Mouse (Mus musculus) thymus, postnatal 36 days (tissue): ENCODE measurements around the gene Adm.
"Not testable (repeated sequence)": the region's sequence is repeated elsewhere in the genome, so short reads cannot be mapped to it uniquely, and the experiment has no call there.

ENCODE experiments used
- DNase-seq, 2 experiments: peaks; one replicate each; pipeline ENCODE4 v3.0.0; 2022; ENCODE audit warnings: mixed read lengths in 2 of 2

Adm gene

DNA sequence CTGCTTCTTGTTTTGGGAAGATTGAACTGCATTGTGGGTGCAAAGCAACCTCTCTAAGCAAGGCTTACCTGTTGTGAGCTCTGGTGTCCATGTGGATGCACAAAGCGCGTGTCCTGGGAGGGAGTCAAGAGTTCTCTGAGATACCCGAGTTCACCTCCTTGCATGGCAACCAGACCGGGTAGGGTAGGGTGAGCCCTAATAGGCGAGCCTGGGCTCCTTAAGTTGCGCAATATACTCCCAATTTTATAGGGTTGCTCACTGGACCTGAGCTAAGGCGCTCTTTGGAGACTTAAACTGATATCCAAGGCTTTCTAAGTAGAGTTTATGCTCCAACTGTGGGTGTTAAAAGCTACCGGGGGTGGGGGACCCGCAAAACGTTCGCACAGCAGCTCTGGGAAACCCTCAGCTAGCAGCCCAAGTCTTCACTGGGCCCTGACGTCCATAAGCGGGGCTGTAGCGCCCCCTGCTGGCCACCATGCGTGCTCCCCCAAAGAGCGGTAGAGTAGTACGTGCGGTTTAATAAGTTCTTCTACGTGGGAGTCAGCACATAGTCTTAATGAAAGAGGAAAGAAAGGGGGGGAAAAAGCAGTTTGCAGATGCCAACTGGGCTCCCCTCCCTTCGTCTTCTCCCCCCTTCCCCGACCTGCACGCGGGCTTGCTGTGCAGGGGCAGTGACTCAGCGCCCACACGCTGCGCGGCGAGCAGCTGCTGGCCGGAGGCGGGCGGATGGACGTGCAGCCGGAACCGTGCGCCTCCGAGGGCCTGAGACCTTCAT, 2.6 kb downstream of the Adm start:
- peak; percentile 73 to 75 for DNase-seq

DNA sequence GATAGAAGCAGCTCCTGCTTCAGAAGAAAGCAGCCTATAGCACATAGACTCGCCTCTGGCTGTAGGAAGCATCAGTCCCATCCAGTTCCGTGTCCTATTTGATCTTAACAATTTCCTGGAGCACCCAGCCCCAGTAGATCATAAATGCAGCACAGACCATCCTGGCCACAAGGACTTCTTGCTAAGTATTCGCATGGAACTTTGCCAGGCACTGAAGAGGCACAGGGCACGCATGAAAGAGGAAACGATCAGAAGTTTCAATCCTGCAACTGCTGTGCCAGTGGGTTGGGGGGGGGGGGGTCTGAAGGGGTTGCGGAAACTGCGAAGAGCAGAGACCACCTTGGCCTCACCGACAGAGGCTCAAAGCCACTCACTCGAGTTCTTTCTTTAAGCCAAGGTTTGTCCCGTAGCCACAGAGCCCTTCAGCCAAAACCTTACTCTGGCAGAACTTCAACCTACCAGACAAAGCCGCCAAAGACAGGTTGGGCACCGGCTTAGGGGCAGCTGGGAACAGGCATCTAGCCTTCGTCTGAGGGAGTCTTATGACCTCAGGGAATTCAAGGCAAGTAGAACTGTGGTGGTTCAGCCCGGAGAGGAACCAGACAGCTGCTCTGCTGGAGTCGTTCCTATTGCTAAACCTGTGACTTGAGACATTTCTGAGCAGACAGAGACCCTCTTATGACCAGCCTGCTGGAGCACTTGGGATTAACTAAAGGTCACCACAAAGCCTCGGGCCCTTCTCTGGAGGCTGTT, 3.9 kb downstream of the Adm start:
- no peak for DNase-seq

DNA sequence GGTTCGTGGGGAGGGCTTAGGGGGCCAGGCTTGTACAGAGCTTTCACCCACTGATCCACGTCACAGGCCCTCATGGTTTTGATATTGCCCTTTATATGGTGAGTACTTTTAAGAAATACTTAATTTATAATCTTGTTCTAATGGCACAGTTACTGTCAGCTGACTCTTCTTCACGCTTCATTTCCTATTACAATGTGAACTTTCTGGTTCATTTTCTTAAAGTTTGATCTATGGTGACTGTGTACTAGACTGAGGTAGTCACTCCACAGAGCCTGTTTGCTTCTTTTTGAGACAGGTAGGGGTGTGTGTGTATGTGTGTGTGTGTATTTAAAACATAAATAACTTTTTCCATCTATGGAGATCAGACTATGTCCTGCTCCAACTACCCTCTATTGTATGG, 8.5 kb downstream of the Adm start:
- no peak for DNase-seq

DNA sequence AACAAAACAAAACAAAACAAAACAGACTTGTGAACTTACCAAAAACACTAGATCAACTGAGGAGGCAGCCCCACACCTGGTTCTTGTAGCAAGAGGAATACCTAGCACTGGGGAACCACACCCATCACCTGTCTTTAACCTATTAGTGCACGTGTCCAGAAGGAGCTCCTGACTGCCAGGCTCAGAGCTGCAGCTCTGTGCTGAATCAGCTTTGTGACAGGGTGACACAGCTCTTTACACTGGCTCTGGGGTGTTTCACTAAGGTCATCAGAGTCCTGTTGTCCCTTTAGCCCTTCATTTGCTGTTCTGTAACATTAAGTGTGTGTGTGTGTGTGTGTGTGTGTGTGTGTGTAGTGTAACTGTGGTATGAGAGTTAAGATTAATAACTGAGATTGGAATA, 9.1 kb downstream of the Adm start:
- DNase-seq, result no peak

DNA sequence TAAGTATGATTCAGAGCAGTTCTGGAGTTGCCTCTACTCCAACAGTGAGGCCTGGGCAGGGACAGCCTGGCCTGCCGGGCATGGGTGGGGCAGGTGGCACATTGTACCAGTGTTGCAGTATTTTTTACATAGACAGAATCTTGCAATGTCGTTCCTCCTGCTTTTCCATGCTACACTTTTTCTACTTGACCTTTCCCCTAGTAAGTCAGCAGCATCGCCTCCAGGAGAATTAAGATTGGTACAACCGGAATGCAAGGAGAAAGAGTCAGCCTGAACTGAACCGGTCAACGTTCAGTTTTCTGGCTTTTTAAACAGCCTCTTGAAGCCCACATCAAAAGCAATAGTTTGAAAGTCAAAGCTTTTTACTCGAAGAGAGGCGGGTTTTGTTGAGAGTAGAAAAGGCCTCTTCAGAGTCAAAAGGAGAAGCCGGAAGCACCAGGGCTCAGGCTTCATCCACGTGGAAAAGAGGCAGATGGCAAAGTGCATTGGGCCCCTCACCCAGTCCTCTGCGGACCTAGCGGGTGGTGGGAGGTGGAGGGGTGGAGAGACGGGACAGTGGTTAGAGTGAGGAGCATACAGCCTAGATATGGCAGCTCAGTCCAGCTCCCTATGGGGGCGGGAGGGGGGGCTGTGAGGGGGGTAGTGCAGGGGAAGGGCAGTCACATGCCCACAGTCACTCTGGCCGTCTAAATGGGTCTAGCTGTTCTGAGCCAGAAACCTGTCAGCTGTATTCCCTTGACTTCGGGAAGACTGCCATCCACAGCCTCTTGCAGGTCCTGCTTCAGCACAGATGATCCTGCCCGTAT, 11.0 kb downstream of the Adm start:
- DNase-seq, result no peak

DNA sequence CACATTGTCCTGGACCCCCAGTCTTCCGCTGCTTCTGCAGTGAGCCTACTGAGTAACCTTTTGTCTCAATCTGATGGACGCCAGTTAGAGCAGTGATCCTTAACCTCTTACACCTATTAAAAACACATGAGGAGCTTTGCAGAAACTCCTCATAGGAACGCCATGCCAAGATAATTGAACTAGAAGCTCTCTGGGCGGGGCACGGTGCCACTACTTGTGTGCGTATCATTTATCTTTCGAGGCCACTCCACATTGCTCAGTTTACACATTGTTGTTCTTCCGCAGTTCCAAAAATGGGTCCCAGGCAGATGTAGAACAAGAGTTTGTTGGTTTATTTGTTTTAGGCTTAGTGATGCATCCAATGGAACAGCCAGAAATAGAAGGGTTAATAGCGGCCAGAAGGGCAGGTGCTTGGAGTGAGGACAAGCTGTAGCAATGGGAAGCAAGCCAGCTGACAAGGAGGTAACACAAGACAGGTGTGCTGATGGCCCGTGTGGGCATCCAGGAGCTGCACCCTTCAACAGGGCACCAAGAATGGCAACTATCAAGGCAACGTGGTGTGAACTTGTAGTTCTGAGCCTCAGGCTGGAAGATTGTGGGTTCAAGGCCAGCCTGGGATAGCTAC, 11.9 kb downstream of the Adm start:
- DNase-seq, result no peak

DNA sequence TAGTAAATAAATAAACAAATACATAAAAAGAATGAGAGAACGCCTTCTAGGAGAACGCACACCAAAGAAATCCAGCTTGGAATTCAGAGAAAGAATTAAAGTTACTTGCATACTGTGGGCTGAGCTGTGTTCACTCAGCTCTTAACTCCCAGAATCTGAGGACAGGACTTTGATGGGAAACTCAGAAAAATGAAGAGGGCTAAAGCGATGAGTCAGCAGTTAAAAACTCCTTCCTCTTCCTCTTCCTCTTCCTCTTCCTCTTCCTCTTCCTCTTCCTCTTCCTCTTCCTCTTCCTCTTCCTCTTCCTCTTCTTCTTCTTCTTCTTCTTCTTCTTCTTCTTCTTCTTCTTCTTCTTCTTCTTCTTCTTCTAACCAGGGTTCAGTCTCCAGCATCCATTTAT, 12.5 kb downstream of the Adm start:
- DNase-seq, result not testable (repeated sequence)

DNA sequence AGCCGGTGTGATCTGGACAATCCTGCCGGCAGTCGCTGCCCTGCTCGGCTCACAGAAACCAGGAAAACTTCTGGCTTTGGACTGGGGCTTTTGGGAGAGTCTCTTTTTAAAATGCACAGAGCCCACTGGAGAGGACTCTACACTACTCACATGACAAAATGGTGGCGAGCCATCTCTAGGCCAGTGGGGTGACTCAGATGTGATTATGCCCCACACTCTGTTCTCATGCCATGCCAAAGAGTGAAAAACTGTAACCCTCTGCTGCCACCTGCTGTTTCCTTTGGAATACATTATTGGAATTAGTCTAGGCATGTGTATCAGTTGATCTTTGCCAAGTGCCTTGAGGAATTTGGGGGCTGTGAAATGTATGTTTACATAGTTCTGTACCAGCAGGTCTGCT, 17.9 kb downstream of the Adm start:
- DNase-seq, result peak in 1 of 2 experiments; percentile 15

DNA sequence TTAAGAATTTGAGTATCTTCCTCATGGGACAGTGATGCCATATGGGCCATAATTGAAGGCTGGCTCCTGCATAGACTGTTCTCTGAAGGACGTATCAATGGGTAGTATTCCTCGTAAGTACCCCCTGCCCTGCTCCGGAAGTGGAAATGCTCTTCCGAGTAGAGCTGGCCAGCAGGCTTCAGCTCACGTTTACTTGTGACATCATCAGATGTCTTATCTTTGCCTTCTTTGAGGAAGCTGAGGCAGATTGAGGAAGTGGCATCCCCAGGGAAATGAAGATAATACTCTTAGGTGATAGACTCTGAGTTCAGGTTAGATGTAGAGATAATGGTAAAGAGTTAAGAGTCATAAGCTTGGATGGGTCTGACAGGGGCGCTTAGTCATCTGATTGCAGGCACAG, 18.4 kb downstream of the Adm start:
- DNase-seq, result no peak

DNA sequence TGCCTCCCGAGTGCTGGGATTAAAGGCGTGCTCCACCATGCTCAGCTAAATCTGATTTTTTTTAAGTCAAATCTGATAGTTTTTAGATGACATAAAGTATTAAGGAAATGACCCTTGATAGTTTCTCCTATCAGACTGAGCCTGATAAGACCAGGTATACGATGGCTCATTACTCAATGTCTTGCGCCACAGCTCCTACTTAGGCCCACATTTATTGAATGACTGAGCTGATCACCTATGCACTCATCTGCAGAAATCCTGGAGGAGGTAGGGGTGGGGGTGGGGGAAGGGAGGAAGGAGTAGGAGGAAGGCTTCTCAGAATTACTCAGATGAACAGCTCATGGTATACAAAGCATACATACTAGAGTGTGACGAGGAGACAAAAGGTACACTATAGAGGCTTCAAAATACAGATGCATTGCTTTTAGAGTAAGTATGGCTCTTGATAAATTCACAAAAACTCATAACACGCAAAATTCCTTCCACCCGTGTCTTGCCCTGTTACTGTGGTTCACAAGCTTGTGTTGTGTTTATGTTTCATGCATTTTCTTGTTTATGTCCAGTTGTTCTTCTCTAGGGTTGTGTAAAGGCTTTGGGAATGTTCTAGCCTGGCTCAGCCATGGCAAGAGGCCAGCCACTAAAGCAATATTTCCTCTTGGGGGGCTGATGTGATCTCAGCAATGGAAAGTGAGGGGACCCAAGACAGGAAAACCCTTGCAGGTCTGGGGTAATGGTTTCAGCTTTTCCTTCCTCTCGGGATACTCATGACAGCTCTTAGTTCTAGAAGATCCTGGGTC, 19.3 kb downstream of the Adm start:
- DNase-seq, result no peak

DNA sequence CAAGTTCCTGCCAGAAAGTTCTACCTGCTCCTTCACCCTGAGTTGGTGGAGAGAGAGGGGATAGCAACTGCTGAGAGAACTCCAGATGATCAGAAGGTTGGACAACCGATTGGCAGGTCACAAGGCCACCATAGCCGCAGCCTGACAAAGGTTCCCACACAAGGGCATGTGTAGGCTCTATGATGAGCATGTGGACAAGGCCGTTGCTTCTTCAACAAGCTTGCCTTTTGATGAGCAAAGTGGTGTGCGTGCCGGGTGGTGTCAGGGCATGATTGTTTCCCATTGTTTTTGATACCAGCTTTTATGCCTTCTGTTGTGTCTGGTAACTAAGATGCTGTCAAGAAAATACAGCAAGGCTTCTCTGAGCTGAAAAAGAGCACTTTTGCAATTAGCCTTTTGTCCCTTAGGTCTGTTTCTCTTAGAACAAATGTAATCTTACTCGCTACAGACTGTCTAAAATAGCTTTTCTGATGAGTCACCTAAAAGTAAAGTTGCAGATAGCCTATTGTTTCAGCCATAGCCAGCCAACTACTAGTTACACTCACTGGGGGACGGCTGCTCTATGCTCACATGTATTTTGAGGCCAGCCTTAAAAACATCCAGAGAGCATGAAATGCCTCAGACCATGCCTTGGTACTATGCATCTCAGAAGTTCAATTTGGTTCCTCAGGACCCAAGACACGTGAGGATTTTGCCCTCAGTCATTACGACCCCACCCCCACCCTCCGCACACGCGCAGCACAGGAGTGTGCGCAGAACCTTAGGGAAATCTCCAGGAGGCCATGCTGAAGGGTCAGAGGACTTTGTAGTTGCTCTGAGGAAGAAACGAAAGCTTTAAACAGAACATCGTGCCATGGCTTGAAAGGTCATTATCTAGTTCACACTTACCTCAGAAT, 20.3 kb downstream of the Adm start:
- DNase-seq, result no peak

DNA sequence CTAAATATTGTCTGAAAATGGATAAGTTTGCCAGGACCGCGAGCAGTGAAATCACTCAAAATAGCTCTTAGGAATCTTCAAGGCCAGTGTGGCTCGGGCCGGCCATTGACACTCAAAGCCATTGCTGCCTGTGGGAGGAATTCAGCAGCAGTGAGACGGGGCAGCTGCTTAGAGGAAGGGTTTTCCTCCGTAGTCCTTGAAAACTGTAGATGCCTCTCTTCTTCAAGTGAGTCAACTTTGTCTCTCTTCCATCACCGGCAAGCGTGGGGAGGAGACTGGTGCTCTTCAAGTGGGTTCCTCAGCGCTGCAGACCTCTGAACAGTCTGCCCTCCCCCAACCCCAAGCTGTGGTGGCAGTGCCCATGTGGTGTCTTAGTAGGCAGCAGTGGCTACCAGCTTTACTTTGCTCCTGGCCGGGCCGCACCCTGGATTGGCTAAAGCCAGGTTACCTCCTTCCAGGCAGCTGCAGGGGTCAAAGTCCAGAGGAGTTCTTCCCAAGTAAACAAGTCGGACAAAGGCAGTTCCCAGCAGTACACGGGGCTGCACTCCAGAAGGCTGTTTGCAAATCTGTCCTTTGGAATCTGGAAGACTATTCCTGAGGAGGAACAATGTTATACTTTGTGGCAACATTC, 21.1 kb downstream of the Adm start:
- DNase-seq, result no peak

DNA sequence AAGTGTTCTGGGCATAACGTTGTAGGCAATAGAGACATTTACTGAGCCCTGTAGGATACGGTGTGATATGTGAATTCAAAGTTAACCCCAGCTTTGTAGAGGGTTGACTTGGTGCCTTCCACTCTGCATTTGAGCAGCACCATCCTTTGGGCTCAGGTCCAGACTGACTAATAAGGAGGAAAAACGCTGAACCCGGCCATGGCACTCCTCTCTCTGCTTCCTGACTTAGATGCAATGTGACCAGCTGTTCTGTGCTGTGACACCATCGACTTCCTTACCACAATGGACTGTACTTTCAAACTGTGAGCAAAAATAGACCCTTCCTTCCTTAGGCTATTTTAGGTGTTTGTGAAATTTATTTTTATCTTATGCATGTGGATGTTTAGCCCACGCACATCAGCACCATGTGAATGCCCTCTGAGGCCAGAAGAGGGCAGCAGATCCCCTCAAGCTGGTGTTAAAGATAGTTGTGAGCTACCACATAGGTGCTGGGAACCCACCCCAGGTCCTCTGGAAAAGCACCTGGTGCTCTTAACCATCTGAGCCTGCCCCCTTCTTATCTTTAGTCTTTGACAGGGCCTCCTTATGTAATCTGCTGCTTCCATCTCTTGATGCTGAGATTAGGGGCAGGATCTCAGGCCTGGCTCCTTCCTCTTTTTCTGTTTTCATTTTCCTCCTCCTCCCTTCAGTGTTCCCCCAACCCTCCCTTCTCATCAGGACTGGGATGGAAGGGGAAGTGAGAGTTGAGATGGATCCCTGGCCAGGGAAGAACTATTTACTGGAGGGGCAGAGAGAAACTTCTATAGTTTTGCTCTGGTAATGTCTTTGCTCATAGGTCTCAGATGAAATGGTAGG, 21.9 kb downstream of the Adm start:
- no peak for DNase-seq

DNA sequence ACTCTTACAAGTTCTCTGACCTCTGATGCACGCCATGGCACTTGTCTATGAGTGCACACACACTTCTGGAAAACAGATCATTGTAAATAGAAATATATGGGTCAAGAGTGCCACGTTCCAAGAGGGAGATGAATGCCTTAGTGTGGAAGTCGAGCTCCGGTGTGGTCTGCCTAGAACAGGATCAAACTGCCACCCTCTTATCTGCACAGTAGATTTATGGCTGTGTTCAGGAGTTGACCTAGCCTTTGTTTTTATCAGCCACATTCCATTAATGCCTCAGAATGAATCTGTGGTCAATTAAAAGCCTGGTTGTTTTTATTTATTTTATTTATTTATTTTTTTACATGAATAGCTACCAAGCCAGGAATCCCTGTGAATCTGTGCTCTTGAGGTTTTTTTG, 23.0 kb downstream of the Adm start:
- DNase-seq, result no peak

DNA sequence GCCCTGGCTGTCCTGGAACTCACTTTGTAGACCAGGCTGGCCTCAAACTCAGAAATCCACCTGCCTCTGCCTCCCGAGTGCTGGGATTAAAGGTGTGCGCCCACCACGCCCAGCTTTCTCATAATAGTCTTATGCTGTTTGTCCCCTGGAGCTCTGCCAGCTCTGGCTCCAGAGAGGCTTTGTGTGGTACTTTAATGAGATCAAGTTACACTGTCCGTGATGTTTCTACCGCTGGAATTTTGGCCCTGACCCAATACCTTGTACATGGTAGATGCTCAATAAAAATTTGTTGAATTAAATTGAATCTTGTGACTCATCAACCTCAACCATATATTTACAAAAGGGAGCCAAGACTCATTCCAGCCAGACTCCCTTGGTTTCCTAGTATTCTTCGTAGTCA, 23.6 kb downstream of the Adm start:
- DNase-seq, result no peak

DNA sequence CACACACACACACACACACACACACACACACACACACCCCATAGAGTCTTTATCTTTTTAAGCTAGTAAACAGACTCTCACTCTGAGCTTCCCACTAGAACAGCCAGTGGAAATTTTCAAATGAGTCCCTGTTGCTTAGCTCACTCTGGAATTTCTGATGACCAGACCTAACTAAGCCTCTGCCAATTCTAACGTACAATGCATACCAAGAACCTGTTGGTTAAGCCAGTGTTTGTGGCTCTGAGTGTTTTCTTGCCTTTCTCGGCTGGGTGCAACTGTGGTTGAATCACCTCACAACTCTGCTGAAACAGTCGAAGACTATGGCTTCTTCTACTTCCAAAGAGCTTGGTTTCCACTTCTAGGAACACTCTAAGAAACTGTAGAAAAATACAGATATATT, 27.8 kb downstream of the Adm start:
- no peak for DNase-seq

DNA sequence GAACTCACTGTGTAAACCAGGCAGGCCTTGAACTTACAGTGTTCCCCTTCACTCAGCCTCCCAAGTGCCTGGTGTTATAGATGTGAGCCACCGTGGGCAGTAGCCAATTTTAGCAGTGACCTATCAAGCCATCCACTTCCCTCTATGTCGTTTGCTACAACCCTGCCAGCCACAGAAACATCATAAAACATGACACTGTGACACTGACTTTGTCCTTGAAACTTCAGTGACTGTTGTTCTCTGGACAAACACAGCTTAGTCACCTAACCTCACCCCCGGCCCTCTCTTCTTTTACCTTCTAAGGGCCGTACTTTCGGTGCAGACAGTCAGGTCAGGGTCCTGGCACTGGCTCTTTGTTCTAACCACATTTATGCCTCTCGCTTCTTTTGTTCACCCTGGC, 28.5 kb downstream of the Adm start:
- DNase-seq, result no peak

DNA sequence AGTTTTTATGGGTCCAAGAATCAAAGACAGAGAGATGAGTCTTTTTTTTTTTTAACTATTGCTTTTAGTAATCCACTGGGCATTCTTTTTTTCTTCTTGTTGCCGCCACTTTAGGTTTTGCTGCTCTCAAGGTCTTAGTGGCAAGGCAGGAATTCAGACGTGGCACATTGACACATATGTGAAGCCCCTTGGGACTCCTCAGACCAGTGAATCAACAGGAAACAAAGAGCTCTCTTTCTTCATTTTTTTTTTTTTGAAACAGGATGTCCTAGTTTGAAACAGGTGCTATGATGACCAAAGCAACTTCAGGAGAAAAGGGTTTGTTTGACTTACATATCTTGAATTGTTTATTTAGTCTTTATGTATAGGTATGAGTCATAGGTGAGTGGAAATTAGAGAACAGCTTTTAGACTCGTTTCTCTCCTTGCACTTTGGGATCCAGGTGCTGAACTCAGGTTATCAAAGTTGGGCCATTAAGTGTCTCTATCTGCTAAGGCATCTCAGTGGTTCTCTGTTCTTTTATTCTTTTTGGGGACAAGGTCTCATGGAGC, 31.0 kb downstream of the Adm start:
- no peak for DNase-seq

DNA sequence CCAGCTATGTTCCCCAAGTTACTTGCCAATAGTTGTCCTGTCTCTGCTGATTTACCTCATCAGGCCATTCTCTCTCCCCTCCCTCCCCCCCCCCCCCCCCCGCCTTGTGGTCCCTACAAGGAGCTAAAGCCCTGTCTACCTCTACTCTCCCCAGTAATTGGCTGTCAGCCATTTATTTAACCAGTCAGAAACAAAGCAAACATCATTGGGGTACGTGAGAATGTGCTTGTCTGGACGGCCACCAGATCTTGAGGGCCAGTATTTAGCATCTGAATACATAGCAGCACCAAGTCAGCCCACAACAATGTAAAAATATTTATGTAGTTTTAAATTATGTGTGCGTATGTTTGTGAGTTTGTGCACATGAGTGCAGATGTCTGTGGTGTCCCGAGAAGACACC, 39.1 kb downstream of the Adm start:
- no peak for DNase-seq
